Mouse (Mus musculus) retina, adult 2 months (tissue): Measurements from ENCODE around the gene Camkmt.
A peak's percentile ranks its signal among the peaks of the same experiment; 100 is the strongest.

Source experiments
- DNase-seq: peaks from one replicate; pipeline ENCODE4 v3.0.0-alpha.2; 2012; ENCODE audit warnings: low read depth, low spot score

Camkmt gene

DNA sequence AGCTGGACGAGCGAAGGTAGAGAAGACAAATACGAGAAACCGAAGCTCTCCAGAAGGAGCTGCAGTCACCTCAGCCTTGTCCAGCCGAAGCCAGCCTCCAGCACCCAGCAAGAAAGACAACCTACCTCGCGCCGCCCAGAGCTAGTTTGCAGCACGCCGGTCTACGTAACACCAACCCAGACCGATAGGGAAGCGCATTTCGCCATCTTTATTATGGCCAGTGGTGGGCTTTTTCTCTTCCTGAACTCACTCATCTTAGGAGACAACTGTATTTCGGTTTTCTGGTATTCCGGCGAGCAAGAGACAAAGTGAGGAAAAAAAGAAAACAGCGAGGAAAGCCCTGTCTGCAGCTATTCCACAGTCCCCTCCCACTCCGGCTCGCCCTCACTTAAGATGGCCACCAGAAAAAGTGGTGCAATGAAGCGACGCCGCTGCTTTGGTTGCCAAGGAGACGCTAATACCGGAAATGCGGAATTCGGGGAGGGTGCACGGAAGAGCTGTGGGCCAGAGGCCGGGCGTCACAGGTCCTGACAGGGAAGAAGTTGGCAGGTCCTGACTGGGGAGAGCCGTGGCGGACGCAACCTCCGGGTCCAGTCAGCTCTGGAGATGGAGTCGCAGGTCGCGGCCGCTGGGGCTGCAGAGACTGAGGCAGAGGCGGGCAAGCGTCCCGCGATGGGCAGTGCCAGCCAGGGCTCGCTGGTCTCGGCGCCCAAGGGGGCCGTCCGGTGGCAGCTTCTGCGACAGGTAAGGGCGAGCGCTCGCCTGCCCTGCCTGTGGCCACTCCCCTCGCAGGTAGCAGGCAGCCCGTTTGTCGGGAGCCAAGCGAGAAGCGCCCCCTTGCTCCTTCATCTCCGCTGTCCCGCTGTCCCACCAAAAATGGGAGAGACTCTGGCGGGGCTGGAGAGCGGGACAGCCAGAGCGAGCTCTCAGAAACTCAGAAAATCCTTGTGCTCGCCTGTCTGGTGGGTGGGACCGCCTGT lies at the start of gene Camkmt, which contains the start of gene Prepl:
Gene Camkmt (plus strand): TSS at position 433 of the 980 bp plus-strand sequence.
Gene Prepl (minus strand): TSS at position 122 of the 980 bp plus-strand sequence.
- peak; percentile 97 for DNase-seq

DNA sequence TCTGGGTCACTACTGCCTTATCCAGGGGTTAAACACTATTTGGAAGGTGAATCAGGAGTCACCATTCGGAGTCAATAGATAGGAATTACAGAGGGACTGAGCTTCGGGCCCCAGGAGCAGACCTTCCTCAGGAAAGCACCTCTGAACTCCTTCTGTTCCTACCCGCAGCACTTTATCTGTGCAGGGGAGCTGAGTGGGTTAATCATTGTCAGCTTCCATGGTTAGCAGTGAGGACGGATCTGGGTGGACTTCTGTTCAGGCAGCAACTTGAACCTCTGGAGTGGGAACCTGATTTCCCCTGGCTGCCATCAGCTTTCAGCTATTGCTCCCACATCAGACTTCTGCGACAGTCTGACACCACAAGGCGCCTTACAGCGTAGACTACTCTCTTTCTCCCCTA lies 49.4 kb upstream of the Camkmt start:
- DNase-seq: no peak

DNA sequence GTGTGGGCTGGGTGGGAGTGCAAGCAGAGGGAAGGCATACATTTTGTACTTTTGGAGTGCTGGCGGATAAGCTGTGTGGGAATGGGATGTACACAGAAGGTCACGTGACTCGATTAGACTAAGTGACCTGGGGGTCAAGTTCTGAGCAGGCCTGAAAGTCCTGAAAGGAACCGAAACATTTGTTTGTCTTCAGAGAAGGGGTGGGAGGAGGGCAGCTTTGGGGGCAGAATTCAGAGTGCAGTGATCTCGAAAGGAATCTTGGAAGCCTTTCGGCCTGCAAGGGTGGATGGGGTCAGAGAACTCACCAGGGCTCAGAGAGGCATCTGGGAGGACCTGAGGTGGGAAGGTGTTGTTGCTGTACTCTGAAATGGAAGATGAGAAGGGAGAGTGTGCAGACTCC lies 47.9 kb upstream of the Camkmt start:
- no peak for DNase-seq

DNA sequence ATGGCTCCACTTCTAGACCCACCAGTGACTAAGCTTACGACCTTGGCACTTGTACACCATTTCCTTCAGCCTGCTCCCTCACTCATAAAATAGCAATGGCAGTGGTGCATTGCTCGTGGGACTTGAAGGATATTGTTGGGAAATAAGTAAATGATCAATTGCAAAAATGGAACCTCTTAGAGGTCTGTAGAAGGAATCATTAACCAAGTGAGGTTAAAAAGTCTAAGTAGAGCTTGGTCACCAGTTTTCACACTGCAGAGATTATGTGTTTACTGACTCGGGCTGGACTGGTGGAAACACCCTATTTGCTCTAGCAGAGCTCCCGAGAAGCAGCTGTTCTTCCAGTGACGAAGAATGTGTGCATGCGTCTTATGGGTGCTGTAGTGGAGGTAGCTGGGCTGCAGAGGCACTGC lies 46.9 kb upstream of the Camkmt start:
- DNase-seq: no peak

DNA sequence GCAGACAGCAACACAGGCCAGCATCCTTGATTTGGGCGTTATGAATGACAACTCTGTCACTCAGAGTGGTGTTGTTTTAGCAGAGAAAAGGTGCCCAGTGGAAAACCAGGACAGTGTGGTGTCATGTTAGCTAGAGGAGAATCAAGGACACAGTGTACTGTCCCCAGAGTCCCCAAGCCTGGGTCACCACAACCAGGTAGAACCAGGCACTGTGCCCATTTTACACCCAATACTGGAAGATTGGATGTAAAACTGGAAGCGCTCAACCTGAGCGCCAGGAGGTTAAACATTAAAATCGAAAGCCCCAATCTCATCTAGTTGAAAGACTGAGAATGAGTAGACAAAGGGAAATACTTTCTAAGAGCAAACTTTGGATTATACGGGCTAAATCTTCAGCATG lies 45.9 kb upstream of the Camkmt start:
- no peak for DNase-seq

DNA sequence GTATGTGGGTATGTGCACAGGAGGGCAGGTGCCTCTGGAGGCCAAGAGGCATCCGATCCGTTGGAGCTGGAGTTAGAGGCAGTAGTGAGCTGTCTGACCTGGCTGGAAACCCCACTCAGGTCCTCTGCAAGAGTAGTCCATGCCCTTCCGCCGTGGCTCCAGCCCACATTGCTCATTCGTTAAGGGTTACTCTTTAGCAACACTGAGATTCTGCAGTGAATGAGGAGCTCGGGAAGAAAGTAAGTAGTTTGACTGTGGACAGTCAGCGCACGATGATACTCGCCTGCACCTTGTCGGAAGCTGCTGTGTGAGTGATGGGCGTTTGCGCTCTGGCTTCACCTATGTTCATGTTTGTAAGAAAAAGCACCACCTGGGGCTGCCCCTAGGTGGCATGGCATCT lies 45.2 kb upstream of the Camkmt start:
- no peak for DNase-seq

DNA sequence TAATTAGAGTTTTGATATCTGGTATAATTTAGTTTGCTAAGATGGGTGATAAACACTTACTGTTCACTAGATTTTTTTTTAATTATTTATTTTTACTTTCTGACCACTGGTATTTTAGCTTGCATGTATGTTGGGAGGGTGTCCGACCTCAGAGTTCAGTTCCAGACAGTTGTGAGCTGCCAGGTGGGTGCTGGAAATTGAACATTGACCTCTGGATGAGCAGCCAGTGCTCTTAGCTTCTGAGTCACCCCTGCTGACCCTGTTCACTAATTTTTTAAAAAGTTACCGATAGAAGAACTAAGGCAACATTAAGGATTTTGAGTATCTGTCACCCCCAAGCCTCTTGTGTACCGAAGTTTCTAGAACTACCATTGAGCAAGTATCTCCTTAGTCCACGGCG lies 42.0 kb upstream of the Camkmt start:
- DNase-seq: no peak

DNA sequence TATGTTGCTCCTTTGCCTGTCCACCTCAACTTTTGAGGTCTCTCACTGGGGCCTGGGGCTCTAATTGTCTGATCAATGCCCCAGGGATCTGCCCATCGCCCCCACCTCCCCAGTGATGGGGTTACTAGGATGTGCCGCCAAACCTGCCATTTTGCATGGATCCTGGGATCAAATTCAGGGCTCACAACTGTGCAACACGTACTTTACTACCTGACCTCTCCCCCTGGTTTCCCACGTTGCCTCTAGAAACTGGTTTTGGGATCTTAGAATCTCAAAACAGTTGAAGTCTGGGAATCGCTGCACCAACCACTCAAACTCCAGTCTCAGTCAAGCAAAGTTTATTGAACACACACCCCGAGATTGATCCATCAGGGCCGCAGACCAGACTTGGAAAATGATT lies 32.1 kb upstream of the Camkmt start:
- no peak for DNase-seq

DNA sequence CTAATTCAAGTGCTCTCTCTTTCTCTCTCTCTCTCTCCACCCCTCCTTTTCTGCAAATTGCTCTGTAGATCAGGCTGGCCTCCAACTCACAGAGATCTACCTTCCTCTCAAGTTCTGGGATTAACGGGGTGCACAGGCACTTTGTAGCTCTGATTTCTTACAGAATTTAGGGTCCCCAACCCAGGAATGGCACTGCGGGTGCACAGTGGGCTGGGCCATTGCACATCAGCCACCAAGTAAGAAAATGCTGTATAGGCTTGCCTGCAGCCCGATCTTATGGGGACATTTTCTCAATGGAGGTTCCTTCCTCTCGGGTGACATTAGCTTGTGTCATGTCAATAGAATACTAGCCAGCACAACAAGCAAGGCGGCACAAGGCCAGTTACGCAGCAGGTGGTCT lies 31.2 kb upstream of the Camkmt start:
- DNase-seq: no peak

DNA sequence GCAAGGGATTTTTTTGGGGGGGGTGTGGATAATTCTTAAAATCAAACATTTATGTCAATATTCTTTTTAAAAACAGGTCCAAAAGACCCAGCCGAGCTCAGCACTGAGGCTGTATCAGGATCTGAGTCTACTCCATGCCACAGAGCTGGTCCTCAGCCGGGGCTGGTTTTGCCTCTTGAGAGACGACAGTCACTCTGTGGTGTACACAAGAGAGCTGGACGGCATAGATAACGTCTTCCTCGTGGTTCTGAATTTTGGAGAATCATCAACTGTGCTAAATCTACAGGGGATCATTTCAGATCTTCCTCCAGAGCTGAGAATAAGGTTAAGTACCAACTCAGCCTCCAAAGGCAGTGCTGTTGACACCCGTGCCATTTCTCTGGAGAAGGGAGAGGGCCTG lies 26.8 kb upstream of the Camkmt start:
- no peak for DNase-seq

DNA sequence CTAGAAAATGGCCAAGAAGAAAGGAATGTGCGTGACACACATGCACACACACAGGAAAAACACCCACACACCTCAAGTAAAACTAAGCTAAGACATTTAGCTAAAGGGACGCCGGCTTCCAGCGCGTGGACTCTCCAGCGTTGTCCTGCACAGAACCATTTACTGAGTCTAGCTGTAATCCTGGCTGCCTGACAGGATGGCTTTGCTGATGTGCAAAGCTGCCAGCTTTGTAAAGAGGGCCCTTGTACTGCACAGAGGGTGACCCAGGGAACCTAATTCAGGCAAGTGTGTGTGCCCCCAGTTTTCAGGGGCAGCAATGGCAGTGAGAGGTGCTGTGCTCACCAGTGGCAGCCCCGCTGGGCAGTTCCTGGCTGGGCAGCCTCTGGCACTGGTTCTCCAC lies 23.0 kb upstream of the Camkmt start:
- DNase-seq: no peak

DNA sequence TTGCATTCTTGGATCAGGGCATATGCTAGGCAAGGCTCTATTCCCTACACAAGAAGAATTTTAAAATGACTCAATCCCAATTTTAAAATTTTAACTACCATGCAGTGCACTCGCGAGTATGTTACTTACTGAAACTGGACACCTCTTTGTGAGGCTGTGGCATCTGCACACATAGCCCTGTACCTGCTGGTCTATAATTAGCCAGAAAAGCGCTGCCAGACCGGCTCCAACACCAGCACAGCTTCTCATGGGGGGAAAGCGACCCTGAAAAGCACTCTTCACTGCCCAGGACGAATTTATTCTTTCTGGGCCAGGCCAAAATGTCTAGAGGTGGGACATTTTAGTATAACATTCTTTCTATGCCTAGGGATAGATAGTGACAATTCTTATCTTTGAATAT lies 19.7 kb upstream of the Camkmt start:
- no peak for DNase-seq

DNA sequence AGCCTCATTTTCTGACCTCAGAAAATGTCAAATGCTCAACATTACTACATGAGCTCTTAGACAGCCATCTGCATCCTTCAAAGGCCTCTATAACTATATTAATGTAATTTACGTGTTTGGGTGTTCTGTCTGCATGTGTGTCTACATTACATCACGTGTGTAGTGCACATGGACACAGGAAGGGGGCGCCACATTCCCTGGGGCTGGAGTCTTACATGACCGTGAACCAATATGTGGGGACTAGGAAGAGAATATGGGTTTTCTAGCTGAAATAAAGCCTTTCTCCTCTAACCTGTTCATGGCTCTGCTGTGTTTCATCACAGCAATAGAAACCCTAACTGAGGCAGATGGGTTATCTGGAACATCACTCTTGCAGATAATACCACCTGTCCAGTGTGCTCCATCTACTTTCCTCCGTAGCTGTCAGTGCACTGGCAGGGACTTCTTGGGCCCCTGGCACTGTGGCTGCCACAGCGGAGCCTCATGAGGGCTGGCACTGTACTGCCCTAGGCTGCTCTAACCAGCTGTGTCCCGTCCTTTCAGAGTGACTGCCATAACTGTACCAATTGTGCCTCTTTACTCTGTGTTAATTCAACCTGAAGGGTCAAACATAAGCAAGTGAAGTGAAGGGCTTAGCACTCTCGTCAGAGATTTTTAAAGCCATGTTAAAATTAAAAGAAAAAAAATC lies 19.1 kb upstream of the Camkmt start:
- DNase-seq: no peak

DNA sequence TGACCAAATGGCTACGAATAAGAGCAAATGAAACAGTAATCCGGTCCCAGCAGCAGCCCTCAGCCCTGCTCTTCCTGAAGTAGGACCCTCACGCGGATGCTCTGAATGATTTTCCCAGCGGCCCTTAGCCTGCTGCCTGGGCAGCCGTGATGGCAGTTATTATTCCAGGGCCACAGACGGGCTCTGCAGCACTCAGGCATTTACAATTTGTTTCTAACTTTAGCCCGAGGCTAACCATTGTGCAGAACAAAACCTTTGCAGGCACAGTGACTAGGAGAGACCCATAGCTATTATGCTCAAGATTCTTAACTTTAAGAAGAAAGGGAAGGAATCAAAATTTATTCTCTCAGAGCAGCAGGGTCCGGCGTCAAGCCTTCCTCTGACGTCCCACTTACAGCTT lies 18.0 kb upstream of the Camkmt start:
- DNase-seq: no peak

DNA sequence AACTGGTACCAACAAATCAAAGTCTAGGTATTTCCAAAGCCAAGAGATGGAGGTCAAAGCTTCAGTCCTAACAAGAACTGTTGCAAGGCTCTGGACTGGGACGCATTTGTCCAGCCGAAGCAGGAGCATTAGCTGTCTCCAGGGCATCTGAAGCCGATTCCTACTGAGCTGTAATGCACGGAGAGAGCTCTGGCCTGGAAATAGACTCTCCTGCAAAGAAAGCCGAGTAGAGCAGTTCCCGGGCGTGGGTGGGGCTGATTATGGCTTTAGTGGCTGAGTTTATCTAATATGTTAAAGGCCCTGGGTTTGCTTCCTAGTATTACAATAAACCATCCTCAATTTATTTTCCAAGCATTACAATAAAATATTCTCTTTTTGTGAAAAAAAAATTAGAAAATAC lies 17.1 kb upstream of the Camkmt start:
- no peak for DNase-seq

DNA sequence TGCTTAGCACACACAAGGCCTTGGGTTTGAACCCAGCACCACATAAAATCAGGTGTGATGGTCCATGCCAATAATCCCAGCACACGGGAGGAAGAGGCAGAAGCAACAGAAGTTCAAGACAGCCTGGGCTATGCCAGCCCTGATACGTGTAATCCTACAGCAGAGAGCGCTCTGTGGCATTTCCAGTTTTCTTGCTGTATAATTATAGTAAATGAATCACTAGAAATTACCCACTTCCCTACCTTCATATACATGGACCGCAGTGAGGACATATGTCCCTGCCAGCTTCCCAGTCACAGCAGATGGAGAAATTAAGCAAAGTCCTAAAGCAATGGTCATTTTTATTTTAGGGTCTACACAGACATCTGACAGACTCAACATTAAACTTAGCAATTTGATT lies 16.3 kb upstream of the Camkmt start:
- no peak for DNase-seq

DNA sequence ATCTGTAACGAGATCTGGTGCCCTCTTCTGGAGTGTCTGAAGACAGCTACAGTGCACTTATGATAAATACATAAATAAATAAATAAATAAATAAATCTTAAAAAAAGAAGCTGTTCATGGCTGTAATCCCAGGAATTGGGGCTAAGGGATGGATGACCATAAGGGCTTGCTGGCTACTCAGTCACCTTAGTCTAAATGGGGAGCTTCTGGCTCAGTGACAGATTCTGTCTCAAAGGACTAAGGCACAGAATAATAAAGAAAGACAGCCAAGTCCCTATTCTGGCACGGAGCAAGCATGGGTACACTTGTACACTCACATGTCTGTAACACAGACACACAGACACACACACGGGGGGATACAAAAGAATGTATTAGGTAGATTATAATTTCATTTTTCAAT lies 11.1 kb upstream of the Camkmt start:
- DNase-seq: no peak

DNA sequence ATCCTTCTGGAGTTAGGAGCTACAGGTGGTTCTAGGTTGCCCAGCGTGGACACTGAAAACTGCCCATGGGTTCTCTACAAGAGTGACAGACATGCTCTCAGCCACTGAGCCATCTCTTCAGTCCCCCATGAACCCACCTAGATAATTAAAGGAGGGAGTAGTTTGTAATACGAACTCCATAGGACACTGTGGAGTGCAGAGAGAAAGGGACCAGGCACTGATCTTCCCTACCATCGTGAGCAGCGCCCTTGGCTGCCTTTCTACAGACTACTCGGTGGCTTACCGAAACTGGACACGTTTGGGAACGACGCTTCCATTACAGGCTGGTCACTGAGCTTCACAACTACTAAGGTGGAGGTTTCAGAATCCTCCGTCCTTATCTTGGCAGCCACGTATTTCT lies 9.6 kb upstream of the Camkmt start:
- no peak for DNase-seq

DNA sequence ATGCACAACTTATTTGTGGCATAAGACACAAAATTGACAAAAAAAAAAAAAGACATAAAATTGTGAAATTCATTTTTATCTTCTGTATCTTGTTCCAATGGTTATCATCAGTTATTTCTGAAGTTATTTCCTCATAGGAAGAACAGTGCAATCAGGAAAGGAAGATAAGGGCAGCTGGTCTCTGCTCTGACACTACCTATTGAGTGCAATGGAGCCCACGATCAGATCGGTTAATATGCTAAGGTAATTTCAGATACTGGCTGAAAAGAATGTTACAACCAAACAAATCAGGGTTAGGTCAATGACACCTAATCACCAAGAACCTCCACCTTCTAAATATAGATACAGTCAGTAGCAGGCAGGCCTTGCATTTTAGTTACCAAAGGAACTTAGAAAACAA lies 5.0 kb upstream of the Camkmt start:
- no peak for DNase-seq

DNA sequence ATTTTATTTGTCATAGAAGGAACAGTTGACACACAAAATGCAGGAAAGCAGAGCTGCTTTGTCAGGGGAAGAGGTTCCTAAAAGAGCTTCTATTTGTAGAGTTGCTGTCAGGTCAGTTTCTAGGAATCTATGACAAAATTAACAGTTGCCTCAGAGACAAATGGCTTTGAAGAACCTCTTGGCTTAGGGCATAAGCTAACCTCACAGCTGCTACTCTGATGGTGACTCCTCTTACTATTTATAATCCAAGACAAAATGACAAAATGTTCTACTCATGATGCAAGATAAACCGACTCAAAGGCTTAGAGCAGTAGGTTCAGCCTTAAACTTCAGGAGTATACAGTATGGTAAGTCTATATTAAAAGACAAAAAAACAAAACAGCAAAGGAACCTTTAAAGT lies 3.9 kb upstream of the Camkmt start:
- no peak for DNase-seq

DNA sequence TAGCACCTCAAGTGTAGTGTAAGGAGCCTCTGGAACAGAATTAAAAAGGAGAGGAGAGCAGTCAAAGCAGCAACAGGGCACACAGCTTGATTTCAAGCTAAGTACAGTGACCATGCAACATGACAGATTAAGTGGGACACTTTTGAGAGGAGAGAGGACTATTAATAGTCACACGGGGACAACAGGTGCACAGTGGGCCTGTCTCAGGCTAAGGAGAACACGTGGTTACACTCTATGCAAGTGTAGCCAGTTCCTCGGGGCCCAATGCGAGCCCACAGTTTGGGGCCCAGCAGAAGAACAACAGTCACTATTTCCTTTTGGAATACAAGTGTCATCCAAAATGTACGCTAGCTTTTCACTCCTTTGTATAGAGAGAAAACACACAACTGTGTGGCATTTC lies 2.8 kb upstream of the Camkmt start:
- no peak for DNase-seq

DNA sequence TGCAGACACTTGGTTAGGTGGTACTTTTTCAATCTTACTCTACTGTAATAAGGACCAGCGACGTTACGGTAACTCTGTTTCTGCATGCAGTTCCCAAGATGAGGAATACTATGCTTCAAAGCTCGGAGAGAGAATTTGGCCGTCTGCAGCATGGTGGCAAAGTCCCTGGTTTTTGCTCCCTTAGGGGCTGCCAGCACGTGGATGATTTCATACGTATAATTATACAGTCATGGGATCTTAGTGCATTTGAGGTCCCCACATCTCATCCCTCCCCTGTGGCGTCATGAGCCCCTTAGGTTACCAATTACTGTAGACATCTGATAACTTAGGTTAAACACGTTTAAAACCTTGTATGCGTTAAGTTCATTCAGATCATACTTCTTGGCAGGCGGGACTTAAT lies 2.0 kb upstream of the Camkmt start:
- no peak for DNase-seq

DNA sequence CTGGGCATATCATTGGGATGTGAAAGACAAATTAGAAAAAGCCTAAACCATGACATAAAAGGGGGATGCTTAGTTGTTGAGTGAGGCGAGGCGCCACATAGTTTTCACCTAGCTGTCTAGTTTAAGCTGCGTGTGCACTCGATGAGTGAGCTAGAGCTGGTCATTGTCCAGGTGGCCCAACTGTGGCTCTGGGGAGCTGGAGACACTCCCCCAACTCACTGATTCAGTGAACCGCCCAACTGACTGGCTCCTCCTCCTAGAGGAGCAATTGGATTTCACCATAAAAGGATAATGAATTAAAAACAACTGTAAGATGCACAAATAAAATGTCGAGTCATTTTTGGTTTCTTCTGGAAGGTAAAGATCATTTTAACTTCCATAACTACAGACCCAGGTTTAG lies 1.3 kb upstream of the Camkmt start:
- DNase-seq: no peak
